Mouse (Mus musculus) testis, postnatal 10 days (tissue): Measurements from ENCODE around the gene Clstn2.

Experiments
- DNase-seq: peaks from one replicate; pipeline ENCODE4 v3.0.0; 2021; ENCODE audit warnings: low spot score

Gene Clstn2

GRCm38 (mm10) chr9:97679878-97680277, 353.1 kb downstream of the Clstn2 start:
- DNase-seq, result no peak

- no peak for DNase-seq
Observed at GRCm38 (mm10) chr9:97679106-97679505, 353.9 kb downstream of the Clstn2 start.

DNA sequence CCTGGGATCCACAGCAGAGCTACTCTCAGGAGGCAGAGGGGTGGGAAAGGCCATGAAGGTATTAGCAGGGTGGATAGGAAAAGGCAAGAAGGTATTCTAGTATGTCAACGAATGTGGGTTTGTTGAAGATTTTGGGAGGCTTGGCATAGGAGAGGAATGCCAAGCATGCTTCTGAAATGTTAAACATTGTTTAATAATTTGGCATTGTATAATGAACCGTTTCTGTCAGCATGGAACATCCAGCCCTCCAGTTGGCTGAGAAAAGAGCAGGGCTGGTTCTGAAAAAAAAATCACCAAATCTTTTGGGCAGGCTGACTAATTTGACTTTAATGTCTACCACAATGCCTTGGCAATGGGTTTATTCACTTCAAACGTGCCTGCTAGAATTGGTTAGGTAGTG, 355.9 kb downstream of the Clstn2 start:
- no peak for DNase-seq

- DNase-seq, result no peak
Observed at GRCm38 (mm10) chr9:97672681-97673080, 360.3 kb downstream of the Clstn2 start.

- no peak for DNase-seq
Observed at GRCm38 (mm10) chr9:97672224-97672623, 360.8 kb downstream of the Clstn2 start.

GRCm38 (mm10) chr9:97670666-97671065, 362.3 kb downstream of the Clstn2 start:
- no peak for DNase-seq

DNA sequence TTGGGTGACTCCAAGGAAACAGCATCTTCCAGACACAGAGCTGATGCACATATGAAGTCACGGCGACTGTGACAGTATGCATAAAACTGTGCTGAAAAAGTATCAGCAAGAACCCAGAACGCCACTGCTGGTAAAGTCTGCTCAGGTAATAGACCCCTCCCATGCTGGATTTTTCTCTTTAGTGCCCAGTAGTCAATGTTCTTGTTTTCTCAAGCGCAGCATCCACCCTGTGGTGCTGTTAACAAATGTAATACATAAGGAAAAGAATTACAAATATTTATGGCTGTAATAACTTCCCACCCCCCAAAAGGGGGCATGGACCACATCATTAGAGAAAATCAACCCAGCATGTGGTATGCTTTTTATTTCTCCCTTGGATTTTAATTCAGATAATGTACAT, 372.0 kb downstream of the Clstn2 start:
- DNase-seq, result no peak

DNA sequence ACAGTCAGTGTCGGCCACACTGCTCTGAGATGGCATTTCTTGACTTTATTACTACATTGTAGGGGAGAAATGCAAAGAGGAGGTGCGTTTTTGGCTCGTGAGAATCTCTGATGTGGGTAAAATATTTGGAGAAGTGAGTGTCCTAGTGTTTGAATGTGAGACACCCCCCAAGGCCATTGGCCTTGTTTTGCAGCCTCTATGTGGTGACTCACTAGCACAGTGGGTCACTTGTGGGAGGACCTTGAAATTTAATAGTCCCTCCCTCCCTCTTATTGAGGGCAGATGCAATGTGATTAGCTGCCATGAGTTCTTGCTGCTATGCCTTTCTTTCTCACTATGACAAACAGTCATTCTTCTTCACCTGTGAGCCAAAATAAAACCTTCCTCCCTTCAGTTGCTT, 374.2 kb downstream of the Clstn2 start:
- DNase-seq, result no peak

DNA sequence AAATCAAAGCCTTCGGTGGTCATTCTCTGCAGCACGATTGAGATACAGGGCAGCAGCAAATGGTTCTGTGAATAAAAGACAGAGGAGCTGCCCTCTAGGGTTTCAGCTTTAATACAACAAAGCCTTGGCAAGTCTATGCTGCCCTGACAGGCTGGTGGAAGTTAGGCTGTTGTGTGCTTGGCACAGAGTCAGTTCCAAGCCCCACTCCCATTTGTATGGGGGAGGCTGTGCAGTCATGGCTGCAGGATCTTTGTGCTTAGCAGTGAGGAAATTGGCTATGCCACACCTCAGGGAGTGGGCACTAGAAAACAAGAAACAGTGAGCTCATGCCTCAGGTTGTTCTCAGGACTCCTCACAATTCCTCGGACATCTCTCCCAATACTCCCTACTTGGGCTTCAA, 384.6 kb downstream of the Clstn2 start:
- no peak for DNase-seq

- DNase-seq, result no peak
Observed at GRCm38 (mm10) chr9:97645746-97646145, 387.2 kb downstream of the Clstn2 start.

DNA sequence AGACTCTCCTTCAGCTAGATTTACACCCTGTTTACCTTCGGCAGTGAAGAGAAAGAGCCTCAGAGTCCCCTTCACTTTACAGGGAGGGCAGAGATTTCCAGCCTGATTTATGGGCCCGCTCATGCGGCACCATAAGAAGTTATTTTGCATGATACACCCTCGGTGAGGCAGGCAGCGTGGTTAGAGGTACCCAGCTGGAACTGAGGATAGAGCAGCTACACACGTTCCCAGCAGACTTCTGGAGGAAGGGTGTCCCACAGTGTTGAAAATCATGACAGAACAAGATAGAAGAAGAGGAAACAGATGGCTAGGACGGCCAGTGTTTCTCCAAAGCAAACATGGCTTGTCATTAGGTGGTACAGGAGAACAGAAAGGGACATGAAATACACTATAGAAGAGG, 390.6 kb downstream of the Clstn2 start:
- no peak for DNase-seq

- DNase-seq, result no peak
Observed at GRCm38 (mm10) chr9:97639967-97640549, 392.9 kb downstream of the Clstn2 start.

- no peak for DNase-seq
Observed at GRCm38 (mm10) chr9:97638683-97639354, 394.2 kb downstream of the Clstn2 start.

GRCm38 (mm10) chr9:97635351-97635750, 397.6 kb downstream of the Clstn2 start:
- no peak for DNase-seq

- no peak for DNase-seq
Observed at GRCm38 (mm10) chr9:97634831-97635230, 398.1 kb downstream of the Clstn2 start.

GRCm38 (mm10) chr9:97629180-97629579, 403.8 kb downstream of the Clstn2 start:
- no peak for DNase-seq

DNA sequence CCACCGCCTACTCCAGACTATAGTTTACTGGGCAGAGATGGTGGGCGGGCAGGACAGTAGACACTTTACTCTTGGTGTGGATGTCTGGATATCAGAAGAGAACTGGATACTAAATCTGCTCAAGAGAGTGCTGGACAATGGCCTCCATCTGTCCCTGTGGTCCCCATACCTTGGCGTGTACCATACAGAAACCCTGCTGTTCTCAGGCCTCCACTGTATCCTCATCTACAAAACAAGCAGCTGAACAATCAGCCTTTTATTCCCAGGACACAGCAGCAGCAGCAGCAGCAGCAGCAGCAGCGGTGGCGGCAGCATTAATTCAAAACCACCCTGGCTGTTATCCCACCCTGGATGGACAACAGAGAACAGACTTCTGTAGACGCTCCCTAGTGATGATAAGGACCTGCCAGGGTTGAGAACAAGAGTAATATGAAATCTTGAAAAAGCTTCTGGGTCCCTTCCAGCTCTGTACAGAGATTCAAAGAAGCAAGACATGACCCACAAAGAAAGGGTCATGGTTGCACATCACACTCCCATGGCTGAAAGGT, 404.5 kb downstream of the Clstn2 start:
- no peak for DNase-seq

GRCm38 (mm10) chr9:97627916-97628315, 405.1 kb downstream of the Clstn2 start:
- DNase-seq, result no peak

DNA sequence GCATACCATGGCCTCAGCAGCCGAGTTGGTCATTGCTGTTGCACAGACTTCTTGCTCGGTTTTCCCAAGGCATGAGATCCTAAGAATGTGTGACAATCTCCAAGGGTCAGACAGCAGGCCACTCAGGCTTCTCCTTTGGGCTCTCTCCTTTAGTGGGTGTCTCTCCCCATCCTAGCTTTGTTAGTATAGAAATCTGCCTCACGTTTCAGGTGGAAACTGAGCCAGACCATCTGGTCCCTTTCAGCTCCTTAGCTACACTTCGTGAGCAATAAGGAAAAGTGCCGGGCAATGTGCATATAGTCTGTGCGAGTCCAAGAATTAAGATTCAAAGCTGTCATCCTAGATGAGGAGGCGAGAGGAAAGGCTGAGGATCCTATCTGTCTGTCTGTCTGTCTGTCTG, 422.4 kb downstream of the Clstn2 start:
- no peak for DNase-seq

DNA sequence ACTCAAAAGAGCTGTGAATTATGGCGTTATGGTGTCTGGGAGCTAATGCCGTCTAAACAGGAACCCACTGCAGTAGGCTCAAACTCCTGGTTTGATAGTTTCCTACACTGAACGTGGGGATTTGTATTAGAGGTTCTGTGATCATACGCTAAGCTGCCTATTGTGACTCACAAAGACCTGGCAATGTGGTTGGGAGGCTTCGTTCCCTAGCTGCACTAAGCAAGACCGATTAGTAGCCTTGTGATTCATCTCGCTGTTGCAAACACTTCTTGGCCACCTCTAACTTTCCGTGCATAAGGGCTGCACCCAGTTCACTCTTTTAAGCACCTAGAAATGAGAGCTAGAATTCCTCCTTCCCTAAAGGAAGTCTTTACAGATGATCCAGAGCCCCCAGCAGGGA, 429.3 kb downstream of the Clstn2 start:
- no peak for DNase-seq

- DNase-seq, result no peak
Observed at GRCm38 (mm10) chr9:97602476-97602875, 430.5 kb downstream of the Clstn2 start.

DNA sequence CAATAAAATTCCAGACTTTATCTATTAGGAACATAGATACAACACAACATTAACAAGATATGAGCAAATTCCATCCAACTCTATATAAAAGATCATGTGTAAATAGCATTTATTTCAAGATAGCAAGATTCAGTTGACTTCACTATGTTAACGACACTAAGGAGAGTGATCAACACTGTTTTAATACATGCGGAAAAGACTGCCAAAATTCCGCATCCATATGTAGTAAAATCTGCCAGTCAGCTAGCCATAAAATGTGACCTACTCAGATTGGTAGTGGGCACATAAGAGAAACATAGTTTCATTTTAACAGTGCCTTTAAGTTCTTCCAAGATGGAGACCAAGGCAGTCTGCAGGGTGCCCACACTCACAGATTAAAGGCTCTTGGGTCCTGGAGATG, 434.0 kb downstream of the Clstn2 start:
- DNase-seq, result no peak

DNA sequence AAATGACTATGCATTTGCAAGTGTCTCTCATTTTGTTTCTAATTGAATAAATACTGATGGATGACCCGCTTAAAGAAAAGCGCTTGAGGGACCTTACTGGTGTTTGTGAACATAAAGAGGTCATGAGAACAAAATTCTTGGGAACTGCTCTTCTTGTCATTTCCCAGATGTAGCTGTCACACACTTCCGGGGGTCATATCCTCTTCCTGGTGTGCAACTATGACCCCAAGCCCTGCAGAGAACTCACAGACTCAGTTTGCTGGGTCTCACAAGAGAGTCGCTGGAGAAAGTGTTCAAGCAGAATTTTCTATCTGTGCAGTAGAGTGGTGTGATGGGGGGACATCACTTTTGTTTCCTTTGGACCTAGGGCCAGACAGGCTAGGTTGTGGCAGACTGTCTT, 442.3 kb downstream of the Clstn2 start:
- no peak for DNase-seq

- no peak for DNase-seq
Observed at GRCm38 (mm10) chr9:97570881-97571280, 462.1 kb downstream of the Clstn2 start.
